Mouse (Mus musculus): ENCODE results near the gene Mcts2.
A peak's percentile ranks its signal among the peaks of the same experiment; 100 is the strongest.
"Not testable (repeated sequence)": the region's sequence is repeated elsewhere in the genome, so short reads cannot be mapped to it uniquely, and the experiment has no call there.

The Mcts2 gene

DNA sequence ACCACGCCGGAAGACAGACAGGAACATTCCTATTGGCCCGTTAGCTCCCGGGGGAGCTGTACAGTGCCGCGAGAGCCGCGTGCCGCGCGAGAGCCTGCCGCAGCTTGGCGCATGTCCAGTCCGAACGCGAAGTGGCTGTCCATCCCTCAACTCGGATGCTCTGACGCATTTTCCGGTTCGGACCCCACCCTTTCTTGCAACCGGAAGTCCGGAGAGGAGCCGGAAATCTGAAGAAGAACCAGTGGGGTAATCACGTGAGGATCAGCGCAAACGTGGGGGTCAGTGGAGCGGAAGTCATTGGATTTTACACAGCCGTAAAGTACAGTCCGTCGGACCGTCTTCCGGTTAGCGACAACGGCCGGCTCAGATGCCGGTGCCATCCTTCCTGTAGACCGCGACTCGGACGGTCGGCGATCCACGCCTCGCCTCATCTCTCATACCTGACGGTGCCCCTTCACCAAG lies at the start of gene Mcts2:
Gene Mcts2 (plus strand): TSS at position 230 of the 462 bp plus-strand sequence.
- DNase-seq (ENCODE audit: low spot score in 2 of 2), result peak; percentile 82 to 88

DNA sequence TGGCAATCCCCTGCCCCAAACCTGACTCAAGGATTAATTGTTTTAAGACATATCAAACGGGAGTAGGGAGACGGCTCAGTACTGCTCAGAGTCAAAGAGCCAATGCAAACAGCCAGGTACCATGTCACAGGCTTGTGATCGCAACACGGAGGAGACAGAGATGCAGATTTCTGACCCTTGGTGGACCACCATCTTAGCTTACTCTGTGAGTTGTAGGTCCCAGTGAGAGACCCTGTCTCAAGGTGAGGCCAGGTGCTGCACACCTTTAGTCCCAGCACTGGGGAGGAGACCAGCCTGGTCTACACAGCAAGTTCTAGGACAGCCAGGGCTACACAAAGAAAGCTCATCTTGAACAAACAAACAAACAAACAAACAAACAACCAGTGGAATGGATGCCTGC lies 49.5 kb upstream of the Mcts2 start:
- no peak for DNase-seq (ENCODE audit: low spot score in 2 of 2)

GRCm38 (mm10) chr2:152638865-152639264 lies 48.0 kb upstream of the Mcts2 start:
- no peak for DNase-seq (ENCODE audit: low spot score in 2 of 2)

DNA sequence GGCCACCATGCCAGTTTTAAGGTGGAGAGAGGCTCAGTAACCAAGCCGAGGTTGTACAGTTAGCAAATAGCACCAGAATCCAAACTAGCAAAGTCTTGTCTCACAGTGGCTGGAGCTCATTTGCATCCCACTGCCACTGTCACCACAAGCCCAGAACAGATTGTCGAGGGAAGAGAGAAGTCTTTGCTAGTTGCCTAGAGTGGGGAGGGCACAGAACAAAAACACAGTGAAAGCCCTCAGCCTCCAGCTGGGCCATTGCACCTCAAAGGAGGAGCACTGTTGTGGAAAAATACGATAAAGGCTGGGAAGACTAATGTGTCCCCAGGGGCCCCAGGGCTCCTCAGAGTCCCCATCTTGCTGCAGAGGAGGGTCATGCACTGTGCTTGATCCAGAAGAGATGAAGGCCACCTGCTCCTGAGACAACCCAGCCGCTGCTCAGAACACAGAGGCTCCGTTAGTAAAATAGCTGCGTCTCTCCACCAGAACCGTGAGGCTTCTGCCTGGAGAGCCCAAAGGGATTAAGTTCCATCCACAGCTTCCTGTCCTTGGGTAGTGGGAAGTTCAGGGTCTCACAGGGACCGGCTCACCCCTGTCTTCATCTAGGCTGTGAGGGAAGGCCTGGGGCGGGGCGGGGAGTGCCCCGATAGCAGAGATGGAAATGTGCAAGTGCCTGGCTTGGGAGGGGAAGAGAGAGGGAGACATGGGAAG lies 47.3 kb upstream of the Mcts2 start:
- DNase-seq (ENCODE audit: low spot score in 2 of 2), result no peak

DNA sequence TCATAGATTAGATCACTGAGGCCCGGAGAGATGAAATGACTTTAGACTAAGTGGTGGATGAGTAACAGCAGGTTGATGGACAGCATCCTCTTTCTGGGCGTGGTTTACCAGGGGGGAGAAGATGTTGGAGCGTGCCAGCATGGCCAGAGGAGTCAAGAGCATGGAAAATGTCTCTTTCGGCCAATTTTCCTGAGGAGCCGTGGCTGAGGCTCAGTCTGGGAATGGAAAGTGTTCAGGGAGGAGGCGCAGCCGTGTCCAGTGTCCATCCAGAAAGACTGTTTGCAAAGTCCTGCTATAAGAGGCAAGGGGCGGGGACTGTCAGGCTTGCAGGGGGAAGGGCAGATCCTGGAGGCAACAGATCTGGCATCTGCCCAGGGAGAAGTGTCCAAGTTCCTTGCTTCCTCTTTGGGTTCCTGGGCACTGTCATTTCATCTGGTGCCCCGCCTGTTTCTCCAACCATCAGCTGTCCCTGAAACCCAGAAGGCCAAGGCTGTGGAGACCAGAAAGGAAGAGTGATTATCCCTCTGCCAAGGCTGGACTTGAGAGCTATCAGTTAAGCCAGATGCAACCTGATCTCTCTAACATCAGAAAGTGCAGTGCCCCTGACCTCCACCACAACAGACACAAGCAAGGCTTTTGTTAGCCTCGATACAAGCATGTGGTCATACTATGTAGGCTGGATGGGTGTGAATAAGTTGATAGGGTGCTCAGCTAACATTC lies 33.8 kb upstream of the Mcts2 start:
- DNase-seq (ENCODE audit: low spot score in 2 of 2), result no peak

DNA sequence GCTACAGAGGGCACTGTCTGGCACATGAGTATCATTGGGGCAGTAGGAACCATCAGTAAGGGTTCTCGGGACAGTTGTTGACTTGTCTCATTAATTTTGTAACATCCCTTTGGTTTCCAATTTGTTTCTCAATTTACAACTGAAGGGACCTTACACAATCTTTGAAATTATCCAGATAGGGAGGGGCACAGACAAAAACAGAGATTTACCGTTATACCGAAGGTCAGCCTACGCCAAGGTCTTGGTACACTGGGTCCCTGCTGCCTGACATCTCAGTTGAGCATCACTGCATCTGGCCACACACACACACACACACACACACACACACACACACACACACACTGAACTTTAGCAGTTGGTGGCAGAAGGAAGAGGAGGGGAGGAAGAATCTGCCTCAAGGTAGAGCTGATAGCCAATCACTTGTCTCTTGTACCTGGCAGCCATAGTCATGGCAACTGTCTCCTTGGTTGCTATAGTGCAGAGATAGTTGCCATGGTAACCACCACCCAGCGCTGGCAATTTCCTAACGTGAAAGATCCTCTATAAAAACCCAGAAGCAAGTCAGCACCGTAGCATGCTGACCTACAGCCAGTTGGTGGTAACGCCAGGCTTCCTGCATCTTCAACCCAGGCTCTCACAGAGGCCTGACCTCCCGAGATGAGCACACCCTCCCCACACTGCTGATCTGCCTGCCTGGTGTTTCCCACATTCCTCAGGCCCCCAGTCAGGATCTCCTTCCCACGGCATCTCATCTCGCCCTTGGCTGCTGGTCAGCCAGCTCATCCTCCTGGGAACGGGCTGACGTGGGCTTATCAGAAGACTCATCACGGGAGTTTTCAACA lies 32.7 kb upstream of the Mcts2 start:
- DNase-seq (ENCODE audit: low spot score in 2 of 2), result no peak

GRCm38 (mm10) chr2:152657398-152657797 lies 29.4 kb upstream of the Mcts2 start:
- DNase-seq (ENCODE audit: low spot score in 2 of 2), result no peak

GRCm38 (mm10) chr2:152661163-152661562 lies 25.7 kb upstream of the Mcts2 start:
- no peak for DNase-seq (ENCODE audit: low spot score in 2 of 2)

DNA sequence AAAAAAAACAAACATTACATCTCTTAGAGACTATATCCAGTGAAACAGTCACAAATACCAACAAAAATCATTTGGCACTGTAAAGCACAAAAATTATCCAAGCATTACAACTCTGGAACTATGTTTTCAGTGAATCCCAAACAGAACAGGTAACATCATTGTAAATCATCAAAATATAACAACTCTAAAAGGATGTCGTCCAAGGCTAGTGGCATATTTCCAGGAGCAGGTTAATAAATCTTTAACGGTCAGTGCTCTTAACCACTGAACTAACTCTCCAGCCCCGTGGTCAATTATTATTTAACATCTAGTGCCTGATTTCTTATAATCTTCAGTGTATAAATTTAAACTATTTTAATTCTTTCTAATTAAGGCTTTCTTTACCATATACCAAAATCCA lies 20.6 kb upstream of the Mcts2 start:
- DNase-seq (ENCODE audit: low spot score in 2 of 2), result not testable (repeated sequence)

DNA sequence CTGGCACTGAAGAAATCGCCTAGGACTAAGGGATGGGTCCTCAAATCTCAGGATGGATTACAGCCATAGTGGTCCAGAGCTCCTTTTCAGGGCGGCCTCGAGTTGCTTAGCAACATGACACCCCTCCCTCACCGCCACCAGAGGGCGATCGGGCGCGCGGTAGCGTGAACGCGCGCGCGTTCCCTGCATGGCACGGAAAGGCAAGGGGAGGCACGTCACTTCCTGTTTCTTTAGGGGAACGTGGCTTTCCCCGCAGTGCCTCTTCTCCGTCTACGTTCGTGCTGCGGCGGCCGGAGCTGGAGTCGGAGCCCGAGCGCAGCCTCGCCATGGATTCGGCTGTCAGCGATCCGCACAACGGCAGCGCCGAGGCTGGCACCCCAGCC lies 17.6 kb upstream of the Mcts2 start, which contains the start of gene H13:
Gene H13 (plus strand): TSS at position 206 of the 383 bp plus-strand sequence.
- DNase-seq (ENCODE audit: low spot score in 2 of 2), result peak; percentile 87 to 96

DNA sequence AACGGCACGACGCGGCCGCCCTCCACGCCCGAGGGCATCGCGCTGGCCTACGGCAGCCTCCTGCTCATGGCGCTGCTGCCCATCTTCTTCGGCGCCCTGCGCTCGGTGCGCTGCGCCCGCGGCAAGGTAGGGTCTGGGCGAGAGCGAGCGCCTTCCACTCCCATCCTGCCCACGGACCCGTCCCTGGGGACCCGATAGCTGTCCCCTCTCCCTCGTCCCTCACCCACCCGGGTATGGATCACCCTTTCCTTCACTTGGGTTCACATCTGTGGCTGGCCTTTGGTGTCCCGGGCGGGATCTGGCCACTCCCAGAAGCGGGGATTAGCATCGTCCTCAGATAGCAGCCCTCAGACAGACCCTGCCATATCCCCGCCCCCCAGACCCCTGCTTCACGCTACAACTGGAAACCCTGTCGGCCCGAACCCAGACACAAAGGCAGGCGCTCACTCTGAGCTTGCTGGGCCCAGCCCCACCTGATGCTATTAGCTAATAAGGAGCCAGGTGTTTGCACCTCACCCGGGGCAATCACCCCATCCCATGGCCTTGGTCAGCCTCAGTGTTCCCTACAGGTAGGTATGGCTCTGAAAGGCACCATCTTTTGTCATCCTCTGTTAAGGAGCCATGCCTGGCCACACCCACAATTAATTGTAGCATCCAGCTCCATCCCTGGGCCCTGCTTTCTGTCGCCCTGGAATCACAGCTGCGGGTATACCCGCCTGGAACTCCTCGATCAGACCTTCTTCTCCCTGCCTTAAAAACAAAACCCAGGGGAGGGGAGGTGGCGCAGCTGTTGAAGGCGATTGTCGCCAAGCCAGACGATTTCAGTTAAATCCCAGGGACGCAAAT lies 17.0 kb upstream of the Mcts2 start:
- peak in 1 of 2 experiments; percentile 20 for DNase-seq (ENCODE audit: low spot score in 2 of 2)

- DNase-seq (ENCODE audit: low spot score in 2 of 2), result peak; percentile 70 to 84
Observed at GRCm38 (mm10) chr2:152670983-152671641, 15.7 kb upstream of the Mcts2 start.

DNA sequence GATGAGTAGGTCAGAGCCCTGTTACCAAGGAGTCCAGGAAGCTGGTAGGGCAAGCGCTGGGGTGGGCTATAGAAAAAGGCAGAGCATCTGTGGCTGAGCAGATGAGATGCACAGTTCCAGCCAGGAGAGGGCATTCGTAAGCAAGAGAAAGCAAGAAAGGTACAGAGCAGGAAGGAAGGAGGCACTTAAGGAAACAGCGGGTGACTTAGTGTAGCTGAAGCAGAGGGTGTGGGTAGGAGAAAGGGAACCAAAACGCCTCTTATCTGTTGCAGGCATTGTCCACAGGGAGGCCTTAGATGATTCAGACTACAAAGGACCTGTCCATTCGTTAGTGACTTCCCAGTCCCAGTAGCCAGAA lies 15.2 kb upstream of the Mcts2 start:
- peak in 1 of 2 experiments; percentile 51 for DNase-seq (ENCODE audit: low spot score in 2 of 2)

GRCm38 (mm10) chr2:152672166-152672565 lies 14.7 kb upstream of the Mcts2 start:
- DNase-seq (ENCODE audit: low spot score in 2 of 2), result no peak

- no peak for DNase-seq (ENCODE audit: low spot score in 2 of 2)
Observed at GRCm38 (mm10) chr2:152674148-152674547, 12.7 kb upstream of the Mcts2 start.

GRCm38 (mm10) chr2:152675252-152675791 lies 11.5 kb upstream of the Mcts2 start:
- DNase-seq (ENCODE audit: low spot score in 2 of 2), result no peak

DNA sequence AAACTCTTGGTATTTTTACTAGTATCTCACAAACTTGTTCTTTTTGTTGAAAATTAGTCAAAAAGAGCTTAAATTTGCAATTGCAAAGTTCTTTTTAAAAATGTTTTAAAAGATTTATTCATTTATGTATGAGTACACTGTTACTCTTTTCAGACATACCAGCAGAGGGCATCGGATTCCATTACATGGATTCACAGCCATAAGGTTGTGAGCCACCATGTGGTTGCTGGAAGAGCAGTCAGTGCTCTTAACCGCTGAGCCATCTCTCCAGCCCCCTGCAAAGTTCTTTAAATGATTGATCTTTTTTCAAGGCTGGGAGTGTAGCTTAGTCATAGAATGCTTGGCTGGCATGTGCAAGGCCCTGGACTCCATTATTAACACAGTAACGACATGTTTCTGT lies 8.5 kb upstream of the Mcts2 start:
- no peak for DNase-seq (ENCODE audit: low spot score in 2 of 2)

DNA sequence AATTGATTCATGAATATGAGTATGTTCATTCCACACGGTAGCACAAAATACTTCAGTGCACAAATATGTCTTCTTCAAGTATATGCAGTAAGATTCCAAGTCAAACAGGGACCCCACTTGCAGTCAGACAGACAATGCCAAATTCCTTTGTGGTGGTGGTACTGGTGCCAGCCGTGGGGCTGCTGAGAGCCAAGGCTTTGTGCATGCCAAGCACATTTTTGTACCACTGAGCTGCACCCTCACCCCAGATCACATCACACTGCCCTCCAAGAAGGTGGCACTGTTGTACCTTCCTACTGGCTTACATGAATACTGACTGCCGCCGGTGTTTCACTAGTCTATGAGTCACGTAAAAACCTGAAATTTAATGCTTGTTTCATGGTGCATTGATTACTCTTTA lies 7.9 kb upstream of the Mcts2 start:
- DNase-seq (ENCODE audit: low spot score in 2 of 2), result no peak

DNA sequence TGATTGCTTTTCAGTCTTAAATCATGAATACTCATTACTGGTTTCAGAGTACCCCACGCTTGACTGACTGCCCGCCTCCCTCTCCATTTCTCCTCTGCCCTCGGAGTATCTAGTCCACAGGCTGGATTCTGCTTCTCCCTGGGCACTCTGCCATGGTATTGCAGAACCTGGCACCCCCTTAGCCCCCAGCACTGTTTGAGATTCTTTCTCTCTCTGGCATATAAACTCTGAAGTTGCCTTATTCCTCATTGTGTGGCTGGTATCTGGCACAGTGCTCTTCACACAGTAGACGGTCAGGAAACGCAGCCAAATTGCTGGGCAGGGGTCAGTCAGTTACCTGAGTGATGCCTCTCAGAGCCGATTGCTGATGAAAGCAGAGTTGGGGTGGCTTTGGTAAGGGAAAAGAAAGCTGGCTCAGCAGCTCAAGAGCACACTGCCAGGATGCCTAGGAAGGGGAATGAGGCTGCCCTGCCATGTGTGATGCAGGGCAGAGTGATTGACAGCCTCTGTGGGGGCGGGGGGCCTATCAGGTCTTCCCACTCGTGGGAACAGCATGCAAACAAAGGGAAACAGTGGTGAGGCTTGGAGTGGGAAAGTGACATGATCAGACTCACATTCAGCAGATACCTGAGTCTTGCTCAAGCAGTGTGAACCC lies 7.0 kb upstream of the Mcts2 start:
- DNase-seq (ENCODE audit: low spot score in 2 of 2), result no peak

- no peak for DNase-seq (ENCODE audit: low spot score in 2 of 2)
Observed at GRCm38 (mm10) chr2:152683086-152683485, 3.7 kb upstream of the Mcts2 start.
